Mouse (Mus musculus) liver, embryonic 16.5 days (tissue): ENCODE results near the gene Crlf1. TPM values are rescaled to one million over a fixed set of nuclear protein-coding genes. Genes with fewer than 3 reads are reported as not detected.
A peak's percentile ranks its signal among the peaks of the same experiment; 100 is the strongest.

Experiments
- ATAC-seq: fragments of 200-750 bp; cut with Nextera tagmentation; 2 replicates; pipeline ENCODE4 v1.8.0; 2017; ENCODE audit warnings: low read depth, mild to moderate bottlenecking, moderate number of reproducible peaks, moderate library complexity
- H3K27ac ChIP-seq: fragments of 300-500 bp; sonication (generic); 2 replicates; pipeline ENCODE4 v1.5.1; 2014; ENCODE audit warnings: mild to moderate bottlenecking, low read length
- H3K27me3 ChIP-seq: fragments of 300-500 bp; sonication (generic); 2 replicates; pipeline ENCODE4 v1.6.1; 2014; ENCODE audit warnings: low read depth, low read length, mixed read lengths; ENCODE audit not compliant: control insufficient read depth, insufficient read depth
- H3K36me3 ChIP-seq: fragments of 300-500 bp; sonication (generic); 2 replicates; pipeline ENCODE4 v1.6.1; 2014; ENCODE audit warnings: mild to moderate bottlenecking; ENCODE audit not compliant: control insufficient read depth, insufficient read depth
- H3K4me1 ChIP-seq: fragments of 300-500 bp; sonication (generic); 2 replicates; pipeline ENCODE4 v1.6.1; 2014; ENCODE audit warnings: low read depth, low read length, mixed read lengths; ENCODE audit not compliant: control insufficient read depth
- H3K4me2 ChIP-seq: fragments of 300-500 bp; sonication (generic); 2 replicates; pipeline ENCODE4 v1.6.1; 2014; ENCODE audit warnings: low read depth, low read length, mixed read lengths
- H3K4me3 ChIP-seq: fragments of 300-500 bp; sonication (generic); 2 replicates; pipeline ENCODE4 v1.5.1; 2014; ENCODE audit warnings: low read depth, mild to moderate bottlenecking, low read length
- H3K9ac ChIP-seq: fragments of 300-500 bp; sonication (generic); 2 replicates; pipeline ENCODE4 v1.6.1; 2014; ENCODE audit warnings: low read depth, low read length
- H3K9me3 ChIP-seq: fragments of 300-500 bp; sonication (generic); replicated peaks from 2 replicates; pipeline ENCODE4 v1.6.1; 2016; ENCODE audit warnings: low read length; ENCODE audit not compliant: control insufficient read depth
- WGBS: fragments of 180-500 bp; shearing (Covaris S2); extraction: QIAGEN DNeasy Blood & Tissue Kit; methylation state at CpG from one replicate; pipeline ENCODE4 v1.1.7; 2014; ENCODE audit not compliant: insufficient replicate concordance; 5-methylcytosine and 5-hydroxymethylcytosine counted together
- polyA plus RNA-seq: library from polyadenylated mRNA; unstranded; fragments of >200 nt; fragmentation: Nextera tagmentation; extraction: Ambion mirVana; gene quantifications from 2 replicates; pipeline ENCODE4 v1.2.1, GENCODE M21; 2015

The Crlf1 gene
- 0.83 and 1.3 TPM in 2 replicates for polyA plus RNA-seq

GRCm38 (mm10) chr8:70492664-70493640 is at the start of gene Crlf1:
TSS of gene Crlf1 (plus strand) at chr8:70493158.
- Histone ChIP-seq H3K4me3 (peak within 1 kb of the TSS; percentile 43), H3K27ac (no peak within 1 kb of the TSS), H3K9me3 (no peaks in the 10 kb centered on the region), H3K9ac (no peak within 1 kb of the TSS), H3K27me3 (peaks cover 100% of the 10 kb centered on the region), H3K36me3 (no peaks in the 10 kb centered on the region), H3K4me2 (peak within 1 kb of the TSS; percentile 50), H3K4me1 (peaks cover 23% of the 10 kb centered on the region)
- WGBS: under 1% methylated on average over 64 of the region's 93 CpGs
- ATAC-seq: no peak

DNA sequence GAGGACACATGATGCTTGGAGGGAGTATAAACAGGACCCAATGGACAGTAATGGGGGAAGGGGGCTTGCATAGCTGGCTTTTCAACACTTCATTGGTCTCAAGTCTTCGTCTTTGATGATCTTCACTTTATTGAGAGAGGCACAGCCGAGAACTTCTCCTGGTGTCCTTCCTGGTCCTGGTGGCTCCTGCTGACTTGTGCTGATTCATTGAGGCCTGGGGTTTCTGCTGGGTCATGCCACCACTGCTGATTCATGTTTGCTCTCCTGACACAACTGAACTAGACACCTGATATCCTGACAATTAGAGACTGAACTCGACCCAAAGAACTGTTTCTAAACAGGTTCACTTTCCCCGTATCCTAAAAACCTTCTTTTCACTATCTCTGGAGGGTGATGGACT is 49.6 kb upstream of the Crlf1 start:
- Histone ChIP-seq H3K9me3 (no peaks in the 10 kb centered on the region), H3K27ac (peak overlapping the region; percentile 70), H3K4me2 (peak overlapping the region; percentile 22; the same call in 1 of the 2 replicates), H3K4me3 (no peak overlapping the region), H3K4me1 (peaks cover 22% of the 10 kb centered on the region), H3K36me3 (no peaks in the 10 kb centered on the region), H3K27me3 (no peaks in the 10 kb centered on the region; the same call in 1 of the 2 replicates), H3K9ac (no peak overlapping the region)
- peak; percentile 28; the same call in 1 of the 2 replicates for ATAC-seq
- 53% methylated on average over 4 of the region's 4 CpGs for WGBS

DNA sequence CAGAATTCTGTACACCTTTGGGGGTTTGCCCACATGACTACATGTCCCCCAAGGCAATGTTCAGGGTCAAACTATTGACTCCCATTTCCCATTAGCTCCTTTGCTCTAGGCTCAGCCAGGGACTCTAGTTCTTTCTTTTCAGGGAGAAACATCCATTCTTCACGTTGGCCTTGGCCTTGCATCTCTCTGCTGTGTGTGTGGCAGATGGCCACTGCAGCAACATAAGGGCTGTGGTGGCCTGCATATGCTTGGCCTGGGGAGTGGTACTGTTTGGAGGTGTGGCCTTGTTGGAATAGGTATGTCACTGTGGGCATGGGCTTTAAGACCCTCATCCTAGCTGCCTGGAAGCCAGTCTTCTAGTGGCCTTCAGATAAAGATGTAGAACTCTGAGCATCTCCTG is 47.0 kb upstream of the Crlf1 start:
- no peaks in the 10 kb centered on the region; the same call in 1 of the 2 replicates for H3K27me3 ChIP-seq
- ATAC-seq: no peak
- H3K4me3 ChIP-seq: no peak overlapping the region
- H3K9me3 ChIP-seq: no peaks in the 10 kb centered on the region
- H3K4me1 ChIP-seq: peaks cover 7% of the 10 kb centered on the region
- 42% methylated on average over 1 of the region's 1 CpGs for WGBS
- no peaks in the 10 kb centered on the region for H3K36me3 ChIP-seq
- no peak overlapping the region for H3K4me2 ChIP-seq
- no peak overlapping the region for H3K27ac ChIP-seq
- no peak overlapping the region for H3K9ac ChIP-seq

DNA sequence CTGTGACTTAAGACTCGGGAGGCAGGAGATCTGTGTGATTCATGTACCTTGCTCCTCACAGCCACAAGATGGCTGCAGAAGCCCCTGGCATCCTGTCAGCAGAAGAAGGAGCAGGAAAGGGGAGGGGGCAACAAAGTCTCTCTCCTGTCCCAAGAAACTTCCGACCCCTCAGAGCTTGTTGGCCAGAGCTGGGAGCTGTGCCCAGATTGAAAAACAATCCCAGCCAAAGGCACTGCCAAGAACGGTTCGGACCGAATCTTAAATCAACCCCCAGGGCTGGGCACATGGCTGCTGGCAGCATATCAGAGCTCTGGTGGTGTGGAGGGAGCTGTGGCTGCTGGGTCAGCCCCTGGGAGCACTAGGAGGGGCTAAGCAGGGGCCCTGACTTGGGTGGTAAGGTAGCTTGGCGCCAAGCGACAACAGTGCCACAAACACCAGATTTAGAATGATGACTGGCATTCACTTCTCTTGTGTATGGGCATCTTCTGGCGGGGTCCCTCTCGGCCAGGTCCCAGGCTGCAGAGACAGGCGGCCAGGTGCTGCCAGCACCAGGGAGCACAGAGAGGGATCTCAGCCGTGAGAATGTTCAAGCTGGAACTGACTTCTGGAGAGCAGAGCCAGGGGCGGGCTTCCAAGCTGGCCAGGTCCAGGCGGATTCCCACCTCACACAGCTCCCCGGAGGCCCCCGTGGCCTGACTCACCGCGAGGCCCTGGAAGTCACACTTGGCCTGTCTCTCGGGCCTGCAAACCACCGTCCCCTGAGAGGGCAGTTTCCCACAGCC is 45.1 kb upstream of the Crlf1 start:
- no peak overlapping the region for H3K4me3 ChIP-seq
- no peaks in the 10 kb centered on the region for H3K9me3 ChIP-seq
- H3K4me2 ChIP-seq: no peak overlapping the region
- no peak for ATAC-seq
- 66% methylated on average over 19 of the region's 19 CpGs for WGBS
- peaks cover 7% of the 10 kb centered on the region for H3K4me1 ChIP-seq
- H3K9ac ChIP-seq: no peak overlapping the region
- no peaks in the 10 kb centered on the region; the same call in 1 of the 2 replicates for H3K27me3 ChIP-seq
- H3K27ac ChIP-seq: no peak overlapping the region
- peaks cover 5% of the 10 kb centered on the region for H3K36me3 ChIP-seq

DNA sequence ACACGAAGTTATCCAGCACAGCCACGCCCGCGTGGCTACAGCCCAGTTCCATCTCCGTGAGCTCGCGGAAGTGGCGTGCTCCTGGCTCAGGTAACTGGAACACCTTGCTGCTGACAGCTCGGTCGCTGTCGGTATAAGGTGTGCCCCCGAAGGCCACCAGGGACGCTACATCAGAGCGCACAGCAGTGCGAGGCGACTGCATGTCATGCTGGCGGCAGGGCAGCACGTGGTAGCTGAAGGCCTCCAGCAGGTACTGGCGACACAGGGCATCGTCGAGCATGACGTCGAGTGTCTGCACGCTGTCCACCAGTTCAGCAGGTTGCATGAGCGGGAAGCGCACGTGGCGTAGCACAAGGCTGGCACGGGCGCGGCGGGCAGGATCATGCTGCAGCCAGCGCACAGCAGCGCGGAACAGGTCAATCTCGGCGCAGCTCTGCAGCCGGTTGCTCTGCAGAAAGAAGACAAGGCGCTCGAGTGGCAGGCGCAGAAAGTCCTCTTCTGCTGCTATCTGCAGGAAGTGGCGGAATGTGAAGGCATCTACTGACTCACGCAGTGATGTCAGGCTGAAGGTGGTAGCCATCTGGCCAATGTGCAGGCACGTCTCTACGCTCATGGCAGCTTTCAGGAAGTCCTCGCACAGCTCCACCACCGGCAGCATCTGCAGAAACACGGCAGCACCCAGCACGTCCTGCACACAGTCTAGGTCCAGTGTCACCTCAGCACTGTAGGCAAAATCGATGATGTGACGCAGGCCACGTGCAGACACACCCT is 40.6 kb upstream of the Crlf1 start:
- no peak overlapping the region for H3K4me2 ChIP-seq
- H3K9me3 ChIP-seq: no peaks in the 10 kb centered on the region
- H3K4me1 ChIP-seq: no peaks in the 10 kb centered on the region; the same call in 1 of the 2 replicates
- no peaks in the 10 kb centered on the region for H3K27me3 ChIP-seq
- peaks cover 5% of the 10 kb centered on the region for H3K36me3 ChIP-seq
- no peak overlapping the region for H3K4me3 ChIP-seq
- 69% methylated on average over 52 of the region's 52 CpGs for WGBS
- peak; percentile 5; the same call in 1 of the 2 replicates for ATAC-seq
- H3K9ac ChIP-seq: no peak overlapping the region
- H3K27ac ChIP-seq: no peak overlapping the region

DNA sequence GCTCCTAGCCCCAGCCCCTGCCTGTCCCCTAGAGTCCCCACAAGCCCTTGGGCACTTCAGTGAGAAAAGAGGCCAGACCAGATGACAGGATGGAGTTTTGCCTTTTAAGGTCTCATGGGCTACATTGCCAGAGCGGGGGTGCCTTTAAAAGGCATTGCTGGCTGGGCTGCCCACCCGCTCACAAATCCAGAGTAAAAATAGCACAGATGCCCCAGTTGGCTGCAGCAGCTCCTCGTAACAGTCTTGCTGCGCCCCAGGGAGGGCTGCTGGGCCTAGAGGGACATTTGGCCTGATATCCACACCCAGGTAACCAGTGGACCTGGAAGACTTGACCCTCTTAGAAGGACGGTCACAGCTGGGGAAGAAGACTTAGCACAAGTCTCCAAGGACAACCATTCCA is 39.1 kb upstream of the Crlf1 start:
- WGBS: 79% methylated on average over 5 of the region's 5 CpGs
- no peak overlapping the region for H3K9ac ChIP-seq

DNA sequence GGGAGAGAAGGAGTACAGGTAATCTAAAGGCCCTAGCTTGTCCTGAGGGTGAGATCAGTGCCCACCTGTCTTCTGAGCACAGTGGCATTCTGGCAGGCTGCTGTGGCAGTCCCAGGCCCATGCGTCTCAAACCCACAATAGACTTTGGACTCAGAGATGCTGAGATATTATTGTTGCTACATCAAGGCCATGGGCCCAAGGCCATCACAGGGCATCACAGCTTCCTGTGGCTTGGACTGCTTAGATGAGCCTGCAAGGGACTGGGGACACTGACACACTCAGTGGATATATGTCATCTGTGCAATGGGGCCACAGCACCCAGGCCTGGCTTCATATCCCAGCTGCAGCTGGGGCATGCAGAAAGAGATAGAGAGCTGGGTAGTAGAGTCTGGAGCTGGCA is 36.0 kb upstream of the Crlf1 start:
- 0 out of 2 replicates have a peak, but pooled peaks cover 2% of the 10 kb centered on the region for H3K9me3 ChIP-seq
- H3K4me3 ChIP-seq: no peak overlapping the region
- no peak overlapping the region for H3K9ac ChIP-seq
- peaks cover 4% of the 10 kb centered on the region for H3K36me3 ChIP-seq
- H3K27me3 ChIP-seq: no peaks in the 10 kb centered on the region
- no peaks in the 10 kb centered on the region for H3K4me1 ChIP-seq
- 88% methylated on average over 1 of the region's 1 CpGs for WGBS
- H3K27ac ChIP-seq: no peak overlapping the region
- H3K4me2 ChIP-seq: no peak overlapping the region
- ATAC-seq: no peak

More for the DNA sequence above, 39.1 kb upstream of the Crlf1 start:
- Histone ChIP-seq H3K27ac (no peak overlapping the region), H3K4me3 (no peak overlapping the region), H3K9me3 (no peaks in the 10 kb centered on the region), H3K4me1 (no peaks in the 10 kb centered on the region), H3K36me3 (peaks cover 5% of the 10 kb centered on the region), H3K4me2 (no peak overlapping the region), H3K27me3 (no peaks in the 10 kb centered on the region)
- no peak for ATAC-seq

- no peak for ATAC-seq
These were observed 35.1 kb upstream of the Crlf1 start for GRCm38 (mm10) chr8:70457882-70458281.

More at GRCm38 (mm10) chr8:70457882-70458281, 35.1 kb upstream of the Crlf1 start:
- H3K27ac ChIP-seq: no peak overlapping the region
- no peak overlapping the region for H3K9ac ChIP-seq
- H3K4me1 ChIP-seq: no peaks in the 10 kb centered on the region
- no peak overlapping the region for H3K4me2 ChIP-seq
- no peaks in the 10 kb centered on the region for H3K27me3 ChIP-seq
- 0 out of 2 replicates have a peak, but pooled peaks cover 2% of the 10 kb centered on the region for H3K9me3 ChIP-seq
- H3K4me3 ChIP-seq: no peak overlapping the region
- 64% methylated on average over 6 of the region's 6 CpGs for WGBS
- no peaks in the 10 kb centered on the region for H3K36me3 ChIP-seq
